Mouse (Mus musculus) left cerebral cortex, postnatal 36 days (tissue): ENCODE measurements around the gene Ctr9. TPM values are rescaled to one million over a fixed set of nuclear protein-coding genes. Genes with fewer than 3 reads are reported as not detected.

Source experiments
- DNase-seq, 2 experiments: peaks; one replicate each; pipeline ENCODE4 v3.0.0; 2021 to 2022; ENCODE audit warnings: low spot score in 2 of 2, mixed read lengths in 1 of 2
- intact Hi-C: fragments of 180-260 bp; cut with DNase I; formaldehyde crosslinking; loops from one replicate; pipeline ENCODE4 v1.15.1; 2025
- total RNA-seq, 2 experiments: library from RNA; stranded (reverse); gene quantifications; 2 replicates each; pipeline ENCODE4 v1.2.3; 2021

Gene Ctr9
- total RNA-seq, 2 experiments from 2014 or later, result 37.7 to 53.9 TPM

GRCm38 (mm10) chr7:111082822-111083732, 54.3 kb downstream of the Ctr9 start, which contains the start of gene Eif4g2:
Gene Eif4g2, minus strand, starts transcription at chr7:111083030.
- peak; percentile 99 to 100 for DNase-seq
- intact Hi-C loops, result loop anchor here (1.0 to 10.0 kb wide), 2 partner anchors 39 to 162 kb away; no protein-coding TSS in a partner anchor

GRCm38 (mm10) chr7:111083733-111084120, 55.0 kb downstream of the Ctr9 start:
- intact Hi-C loops, result loop anchor here (1.0 to 10.0 kb wide), 2 partner anchors 39 to 161 kb away; no protein-coding TSS in a partner anchor
- no peak for DNase-seq

- intact Hi-C loops, result loop anchor here (10.0 kb wide), 1 partner anchor 160 kb away; no protein-coding TSS in a partner anchor
- DNase-seq, result no peak
Measured at GRCm38 (mm10) chr7:111084443-111084842, 55.7 kb downstream of the Ctr9 start.

GRCm38 (mm10) chr7:111085153-111085552, 56.4 kb downstream of the Ctr9 start:
- intact Hi-C loops, result loop anchor here (10.0 kb wide), 1 partner anchor 160 kb away; no protein-coding TSS in a partner anchor
- DNase-seq, result no peak

- DNase-seq, result no peak
- intact Hi-C loops, result no loop called here
Measured at GRCm38 (mm10) chr7:111095169-111095568, 66.4 kb downstream of the Ctr9 start.

- no peak for DNase-seq
- intact Hi-C loops, result no loop called here
Measured at GRCm38 (mm10) chr7:111098196-111098595, 69.4 kb downstream of the Ctr9 start.

Other genes with a start within 250 kb of the Ctr9 start
- 10 to 100 TPM; 70.1 to 79.3 TPM for gene Rnf141, start 184.5 kb upstream of the Ctr9 start, total RNA-seq
- 1 to 10 TPM in 1 of 2 experiments, under 1 TPM in 1; 0.99 to 2.1 TPM for gene Lyve1, start 165.7 kb upstream of the Ctr9 start, total RNA-seq
- gene Mrvi1, start 46.5 kb upstream of the Ctr9 start, total RNA-seq, result 1 to 10 TPM; 2.7 to 3.2 TPM
- gene Eif4g2, start 54.1 kb downstream of the Ctr9 start, total RNA-seq, result 100 to 1,000 TPM; 631 to 651 TPM